Mouse (Mus musculus) lung, embryonic 15.5 days (tissue): ENCODE data around the gene Ckap5. TPM values are rescaled to one million over a fixed set of nuclear protein-coding genes. Genes with fewer than 3 reads are reported as not detected.

Source experiments
- ATAC-seq: fragments of 200-750 bp; cut with Nextera tagmentation; 2 replicates; pipeline ENCODE4 v1.8.0; 2017; ENCODE audit warnings: moderate number of reproducible peaks, borderline replicate concordance; ENCODE audit not compliant: low FRiP score, low TSS enrichment; ENCODE audit errors: extremely low read depth
- H3K27ac ChIP-seq: fragments of 300-500 bp; sonication (generic); 2 replicates; pipeline ENCODE4 v1.5.1; 2015; ENCODE audit warnings: moderate library complexity, mild to moderate bottlenecking, inconsistent platforms
- H3K27me3 ChIP-seq: fragments of 300-500 bp; sonication (generic); 2 replicates; pipeline ENCODE4 v1.6.1; 2015; ENCODE audit warnings: inconsistent platforms
- H3K36me3 ChIP-seq: fragments of 300-500 bp; sonication (generic); 2 replicates; pipeline ENCODE4 v1.6.1; 2015; ENCODE audit warnings: inconsistent platforms
- H3K4me1 ChIP-seq: fragments of 300-500 bp; sonication (generic); 2 replicates; pipeline ENCODE4 v1.6.1; 2015; ENCODE audit warnings: inconsistent platforms
- H3K4me2 ChIP-seq: fragments of 300-500 bp; sonication (generic); 2 replicates; pipeline ENCODE4 v1.6.1; 2015; ENCODE audit warnings: inconsistent platforms, mild to moderate bottlenecking, moderate library complexity
- H3K4me3 ChIP-seq: fragments of 300-500 bp; sonication (generic); 2 replicates; pipeline ENCODE4 v1.5.1; 2015; ENCODE audit warnings: mild to moderate bottlenecking, inconsistent platforms
- H3K9ac ChIP-seq: fragments of 300-500 bp; sonication (generic); 2 replicates; pipeline ENCODE4 v1.6.1; 2015; ENCODE audit warnings: inconsistent platforms
- H3K9me3 ChIP-seq: fragments of 300-500 bp; sonication (generic); 2 replicates; pipeline ENCODE4 v1.6.1; 2016; ENCODE audit warnings: inconsistent platforms
- WGBS: fragments of 180-500 bp; shearing (Covaris S2); methylation state at CpG from one replicate; pipeline ENCODE4 v1.1.7; 2015; 5-methylcytosine and 5-hydroxymethylcytosine counted together
- polyA plus RNA-seq: library from polyadenylated mRNA; unstranded; fragments of >200 nt; fragmentation: Nextera tagmentation; extraction: Ambion mirVana; gene quantifications from 2 replicates; pipeline ENCODE4 v1.2.1, GENCODE M21; 2015

Ckap5 gene
- polyA plus RNA-seq, 1 experiment from 2014 or later, result 102 TPM

GRCm38 (mm10) chr2:91629682-91630081 is 103.1 kb downstream of the Ckap5 start:
- Histone ChIP-seq H3K36me3 (no peaks in the 10 kb centered on the region), H3K4me1 (no peaks in the 10 kb centered on the region), H3K4me2 (no peak overlapping the region), H3K27me3 (no peaks in the 10 kb centered on the region), H3K27ac (no peak overlapping the region), H3K9me3 (no peaks in the 10 kb centered on the region), H3K4me3 (no peak overlapping the region), H3K9ac (no peak overlapping the region)
- no peak for ATAC-seq
- 79% methylated on average over 18 of the region's 18 CpGs for WGBS

GRCm38 (mm10) chr2:91630384-91630783 is 103.8 kb downstream of the Ckap5 start:
- H3K27me3 ChIP-seq, result no peaks in the 10 kb centered on the region
- WGBS, result 87% methylated on average over 12 of the region's 12 CpGs

GRCm38 (mm10) chr2:91631826-91632225 is 105.3 kb downstream of the Ckap5 start:
- Histone ChIP-seq H3K27me3 (no peaks in the 10 kb centered on the region), H3K4me1 (no peaks in the 10 kb centered on the region), H3K27ac (no peak overlapping the region), H3K4me3 (no peak overlapping the region), H3K36me3 (no peaks in the 10 kb centered on the region), H3K4me2 (no peak overlapping the region), H3K9me3 (no peaks in the 10 kb centered on the region), H3K9ac (no peak overlapping the region)
- no peak for ATAC-seq
- WGBS, result 69% methylated on average over 5 of the region's 5 CpGs

More at GRCm38 (mm10) chr2:91630384-91630783, 103.8 kb downstream of the Ckap5 start:
- Histone ChIP-seq H3K9ac (no peak overlapping the region), H3K4me1 (no peaks in the 10 kb centered on the region), H3K4me3 (no peak overlapping the region), H3K36me3 (no peaks in the 10 kb centered on the region), H3K4me2 (no peak overlapping the region), H3K27ac (no peak overlapping the region), H3K9me3 (no peaks in the 10 kb centered on the region)
- no peak for ATAC-seq

GRCm38 (mm10) chr2:91632316-91632715 is 105.8 kb downstream of the Ckap5 start:
- Histone ChIP-seq H3K4me2 (no peak overlapping the region), H3K27me3 (no peaks in the 10 kb centered on the region), H3K4me1 (no peaks in the 10 kb centered on the region), H3K4me3 (no peak overlapping the region), H3K36me3 (no peaks in the 10 kb centered on the region), H3K9ac (no peak overlapping the region), H3K27ac (no peak overlapping the region), H3K9me3 (no peaks in the 10 kb centered on the region)
- 67% methylated on average over 5 of the region's 5 CpGs for WGBS
- ATAC-seq, result no peak

GRCm38 (mm10) chr2:91633334-91633977 is 106.9 kb downstream of the Ckap5 start:
- H3K4me2 ChIP-seq, result no peak overlapping the region
- ATAC-seq, result no peak

GRCm38 (mm10) chr2:91634841-91635240 is 108.3 kb downstream of the Ckap5 start:
- H3K9ac ChIP-seq, result no peak overlapping the region
- no peaks in the 10 kb centered on the region for H3K9me3 ChIP-seq
- H3K27ac ChIP-seq, result no peak overlapping the region
- ATAC-seq, result no peak
- H3K4me2 ChIP-seq, result no peak overlapping the region
- no peak overlapping the region for H3K4me3 ChIP-seq
- no peaks in the 10 kb centered on the region for H3K27me3 ChIP-seq
- WGBS, result 67% methylated on average over 9 of the region's 9 CpGs
- H3K36me3 ChIP-seq, result no peaks in the 10 kb centered on the region
- H3K4me1 ChIP-seq, result no peaks in the 10 kb centered on the region

More at GRCm38 (mm10) chr2:91633334-91633977, 106.9 kb downstream of the Ckap5 start:
- no peak overlapping the region for H3K4me3 ChIP-seq
- no peaks in the 10 kb centered on the region for H3K27me3 ChIP-seq
- no peaks in the 10 kb centered on the region for H3K4me1 ChIP-seq
- no peak overlapping the region for H3K27ac ChIP-seq
- 55% methylated on average over 12 of the region's 12 CpGs for WGBS
- H3K36me3 ChIP-seq, result no peaks in the 10 kb centered on the region
- H3K9ac ChIP-seq, result no peak overlapping the region
- no peaks in the 10 kb centered on the region for H3K9me3 ChIP-seq

- WGBS, result 77% methylated on average over 11 of the region's 11 CpGs
- Histone ChIP-seq H3K4me3 (no peak overlapping the region), H3K9ac (no peak overlapping the region), H3K27me3 (no peaks in the 10 kb centered on the region), H3K36me3 (no peaks in the 10 kb centered on the region), H3K4me2 (no peak overlapping the region), H3K4me1 (no peaks in the 10 kb centered on the region), H3K9me3 (no peaks in the 10 kb centered on the region), H3K27ac (no peak overlapping the region)
- no peak for ATAC-seq
Observed at GRCm38 (mm10) chr2:91635486-91635885, 108.9 kb downstream of the Ckap5 start.

GRCm38 (mm10) chr2:91636229-91636628 is 109.7 kb downstream of the Ckap5 start, which contains the start of gene F2:
Gene F2, minus strand, starts transcription at chr2:91636414.
- no peak within 1 kb of the TSS for H3K4me3 ChIP-seq
- no peaks in the 10 kb centered on the region for H3K4me1 ChIP-seq
- H3K36me3 ChIP-seq, result no peaks in the 10 kb centered on the region
- ATAC-seq, result no peak
- H3K27ac ChIP-seq, result no peak within 1 kb of the TSS
- no peak within 1 kb of the TSS for H3K9ac ChIP-seq
- WGBS, result 82% methylated on average over 8 of the region's 8 CpGs
- no peaks in the 10 kb centered on the region for H3K27me3 ChIP-seq
- H3K9me3 ChIP-seq, result no peaks in the 10 kb centered on the region
- no peak within 1 kb of the TSS for H3K4me2 ChIP-seq

- 50% methylated on average over 5 of the region's 5 CpGs for WGBS
- Histone ChIP-seq H3K27ac (no peak overlapping the region), H3K27me3 (no peaks in the 10 kb centered on the region)
Observed at GRCm38 (mm10) chr2:91636727-91637338, 110.3 kb downstream of the Ckap5 start.

GRCm38 (mm10) chr2:91638931-91639330 is 112.4 kb downstream of the Ckap5 start:
- Histone ChIP-seq H3K4me3 (no peak overlapping the region), H3K36me3 (peaks cover 9% of the 10 kb centered on the region; the same call in 1 of the 2 replicates), H3K4me2 (no peak overlapping the region), H3K9ac (no peak overlapping the region), H3K27ac (no peak overlapping the region), H3K4me1 (no peaks in the 10 kb centered on the region), H3K9me3 (no peaks in the 10 kb centered on the region), H3K27me3 (no peaks in the 10 kb centered on the region)
- no peak for ATAC-seq
- WGBS, result 58% methylated on average over 6 of the region's 6 CpGs

More at GRCm38 (mm10) chr2:91636727-91637338, 110.3 kb downstream of the Ckap5 start:
- Histone ChIP-seq H3K9ac (no peak overlapping the region), H3K4me1 (no peaks in the 10 kb centered on the region), H3K36me3 (no peaks in the 10 kb centered on the region), H3K4me2 (no peak overlapping the region), H3K9me3 (no peaks in the 10 kb centered on the region), H3K4me3 (no peak overlapping the region)
- ATAC-seq, result no peak

- WGBS, result 89% methylated on average over 2 of the region's 2 CpGs
Observed at GRCm38 (mm10) chr2:91642825-91643415, 116.4 kb downstream of the Ckap5 start.

GRCm38 (mm10) chr2:91644021-91644420 is 117.5 kb downstream of the Ckap5 start:
- H3K4me1 ChIP-seq, result peaks cover 8% of the 10 kb centered on the region; the same call in 1 of the 2 replicates
- no peak for ATAC-seq
- peaks cover 48% of the 10 kb centered on the region for H3K36me3 ChIP-seq
- WGBS, result 91% methylated on average over 11 of the region's 11 CpGs
- no peak overlapping the region for H3K4me2 ChIP-seq
- H3K9ac ChIP-seq, result no peak overlapping the region
- no peak overlapping the region for H3K27ac ChIP-seq
- no peaks in the 10 kb centered on the region for H3K27me3 ChIP-seq
- H3K4me3 ChIP-seq, result no peak overlapping the region
- no peaks in the 10 kb centered on the region for H3K9me3 ChIP-seq

More at GRCm38 (mm10) chr2:91642825-91643415, 116.4 kb downstream of the Ckap5 start:
- H3K9ac ChIP-seq, result no peak overlapping the region
- no peaks in the 10 kb centered on the region for H3K9me3 ChIP-seq
- H3K27me3 ChIP-seq, result no peaks in the 10 kb centered on the region
- H3K36me3 ChIP-seq, result peaks cover 48% of the 10 kb centered on the region
- no peak overlapping the region for H3K27ac ChIP-seq
- H3K4me1 ChIP-seq, result no peaks in the 10 kb centered on the region
- ATAC-seq, result no peak
- H3K4me3 ChIP-seq, result no peak overlapping the region
- H3K4me2 ChIP-seq, result no peak overlapping the region
